Mouse (Mus musculus): ENCODE measurements around the gene Spata17.

- no peak for TF ChIP-seq CHD2 (IDR thresholded peaks at IDR 0.05; ENCODE audit: low read length)
- no peak for TF ChIP-seq USF1 (IDR thresholded peaks at IDR 0.05; ENCODE audit: low read depth, low read length)
- TF ChIP-seq CTCF (conservative IDR thresholded peaks at IDR 0.05 in 1 of 2, IDR thresholded peaks at IDR 0.05 in 1 of 2; ENCODE audit: low read depth in 2 of 2, low read length in 2 of 2): no peak
- TF ChIP-seq POLR2A (IDR thresholded peaks at IDR 0.05; ENCODE audit: low read depth, low read length): no peak
- no peak for TF ChIP-seq USF2 (conservative IDR thresholded peaks at IDR 0.05; ENCODE audit: low read depth, low read length)
- TF ChIP-seq TBP (conservative IDR thresholded peaks at IDR 0.05; ENCODE audit: low read depth, low read length): no peak
- TF ChIP-seq HCFC1 (IDR thresholded peaks at IDR 0.05; ENCODE audit: low read depth, low read length): no peak
- TF ChIP-seq ELF1 (IDR thresholded peaks at IDR 0.05; ENCODE audit: low read depth, low read length): no peak
- no peak for TF ChIP-seq TCF12 (IDR thresholded peaks at IDR 0.05; ENCODE audit: low read depth, low read length)
- no peak for TF ChIP-seq NRF1 (IDR thresholded peaks at IDR 0.05; ENCODE audit: low read depth, low read length)
- TF ChIP-seq BHLHE40 (IDR thresholded peaks at IDR 0.05; ENCODE audit: low read depth, low read length): no peak
- no peak for TF ChIP-seq MYC (IDR thresholded peaks at IDR 0.05; ENCODE audit: low read depth, low read length)
Measured at GRCm38 (mm10) chr1:187135887-187136286, 79.4 kb downstream of the Spata17 start.

Data from CH12.LX (cell line).